Mouse (Mus musculus): Measurements from ENCODE around the gene Tmem106c. TPM values are rescaled to one million over a fixed set of nuclear protein-coding genes. Genes with fewer than 3 reads are reported as not detected.

Gene Tmem106c
- polyA plus RNA-seq, 1 experiment from 2014 or later = 66.9 TPM

GRCm38 (mm10) chr15:98002113-98002990 lies 38.4 kb downstream of the Tmem106c start:
- H3K27ac ChIP-seq (ENCODE audit: low read length) = peak overlapping the region; percentile 3; the same call in 1 of the 2 replicates
- H3K36me3 ChIP-seq (ENCODE audit: control insufficient read depth, insufficient read depth) = no peaks in the 10 kb centered on the region
- H3K27me3 ChIP-seq (replicated peaks; ENCODE audit: control insufficient read depth, insufficient read depth, low read length) = peaks cover 15% of the 10 kb centered on the region
- peak; percentile 67 for ATAC-seq
- H3K9ac ChIP-seq (replicated peaks; ENCODE audit: low read depth, low read length) = peak overlapping the region; percentile 62
- H3K4me1 ChIP-seq (replicated peaks; ENCODE audit: control insufficient read depth, insufficient read depth, low read length) = peaks cover 59% of the 10 kb centered on the region
- H3K9me3 ChIP-seq (ENCODE audit: control insufficient read depth, low read length) = no peaks in the 10 kb centered on the region
- WGBS = under 1% methylated on average over 42 of the region's 42 CpGs
- H3K4me3 ChIP-seq (replicated peaks; ENCODE audit: low read length) = peak overlapping the region; percentile 48
- H3K4me2 ChIP-seq (ENCODE audit: low read length) = peak overlapping the region; percentile 73

- WGBS = under 1% methylated on average over 42 of the region's 42 CpGs
- Histone ChIP-seq H3K4me1 (replicated peaks; ENCODE audit: control insufficient read depth, insufficient read depth, low read length) (peaks cover 53% of the 10 kb centered on the region), H3K4me3 (replicated peaks; ENCODE audit: low read length) (peak overlapping the region; percentile 48), H3K27me3 (replicated peaks; ENCODE audit: control insufficient read depth, insufficient read depth, low read length) (peaks cover 15% of the 10 kb centered on the region), H3K36me3 (ENCODE audit: control insufficient read depth, insufficient read depth) (no peaks in the 10 kb centered on the region), H3K27ac (ENCODE audit: low read length) (no peak overlapping the region), H3K4me2 (ENCODE audit: low read length) (peak overlapping the region; percentile 73), H3K9me3 (ENCODE audit: control insufficient read depth, low read length) (no peaks in the 10 kb centered on the region), H3K9ac (replicated peaks; ENCODE audit: low read depth, low read length) (peak overlapping the region; percentile 54)
- no peak for ATAC-seq
Measured at GRCm38 (mm10) chr15:98002991-98003821, 39.2 kb downstream of the Tmem106c start.

- peak within 1 kb of the TSS; percentile 48 for H3K4me3 ChIP-seq (replicated peaks; ENCODE audit: low read length)
- under 1% methylated on average over 56 of the region's 59 CpGs for WGBS
- peak; percentile 48 for ATAC-seq
- H3K27ac ChIP-seq (ENCODE audit: low read length) = no peak within 1 kb of the TSS
- no peaks in the 10 kb centered on the region for H3K9me3 ChIP-seq (ENCODE audit: control insufficient read depth, low read length)
- peaks cover 15% of the 10 kb centered on the region for H3K27me3 ChIP-seq (replicated peaks; ENCODE audit: control insufficient read depth, insufficient read depth, low read length)
- no peaks in the 10 kb centered on the region for H3K36me3 ChIP-seq (ENCODE audit: control insufficient read depth, insufficient read depth)
- H3K9ac ChIP-seq (replicated peaks; ENCODE audit: low read depth, low read length) = peak within 1 kb of the TSS; percentile 54
- peaks cover 53% of the 10 kb centered on the region for H3K4me1 ChIP-seq (replicated peaks; ENCODE audit: control insufficient read depth, insufficient read depth, low read length)
- H3K4me2 ChIP-seq (ENCODE audit: low read length) = peak within 1 kb of the TSS; percentile 73
Measured at GRCm38 (mm10) chr15:98003822-98004739, 40.1 kb downstream of the Tmem106c start, which contains the start of gene Col2a1. Gene Col2a1 (minus strand): TSS chr15:98004695.

GRCm38 (mm10) chr15:98004740-98005159 lies 40.8 kb downstream of the Tmem106c start:
- H3K36me3 ChIP-seq (ENCODE audit: control insufficient read depth, insufficient read depth) = no peaks in the 10 kb centered on the region
- H3K4me2 ChIP-seq (ENCODE audit: low read length) = peak overlapping the region; percentile 73
- peaks cover 15% of the 10 kb centered on the region for H3K27me3 ChIP-seq (replicated peaks; ENCODE audit: control insufficient read depth, insufficient read depth, low read length)
- ATAC-seq = no peak
- H3K9ac ChIP-seq (replicated peaks; ENCODE audit: low read depth, low read length) = peak overlapping the region; percentile 54
- WGBS = 3% methylated on average over 17 of the region's 19 CpGs
- H3K9me3 ChIP-seq (ENCODE audit: control insufficient read depth, low read length) = no peaks in the 10 kb centered on the region
- H3K4me3 ChIP-seq (replicated peaks; ENCODE audit: low read length) = peak overlapping the region; percentile 48
- H3K4me1 ChIP-seq (replicated peaks; ENCODE audit: control insufficient read depth, insufficient read depth, low read length) = peaks cover 50% of the 10 kb centered on the region
- no peak overlapping the region for H3K27ac ChIP-seq (ENCODE audit: low read length)

- 19% methylated on average over 11 of the region's 11 CpGs for whole genome bisulfite sequencing
- Histone ChIP-seq H3K4me3 (replicated peaks; ENCODE audit: low read length) (no peak overlapping the region; the same call in 1 of the 2 replicates), H3K36me3 (ENCODE audit: control insufficient read depth, insufficient read depth) (no peaks in the 10 kb centered on the region), H3K4me1 (replicated peaks; ENCODE audit: control insufficient read depth, insufficient read depth, low read length) (peaks cover 49% of the 10 kb centered on the region), H3K9ac (replicated peaks; ENCODE audit: low read depth, low read length) (no peak overlapping the region), H3K9me3 (ENCODE audit: control insufficient read depth, low read length) (no peaks in the 10 kb centered on the region), H3K27me3 (replicated peaks; ENCODE audit: control insufficient read depth, insufficient read depth, low read length) (peaks cover 15% of the 10 kb centered on the region), H3K27ac (ENCODE audit: low read length) (no peak overlapping the region), H3K4me2 (ENCODE audit: low read length) (peak overlapping the region; percentile 73; the same call in 1 of the 2 replicates)
- ATAC-seq = no peak
Measured at GRCm38 (mm10) chr15:98005181-98005580, 41.2 kb downstream of the Tmem106c start.

- WGBS = 23% methylated on average over 6 of the region's 6 CpGs
- Histone ChIP-seq H3K4me1 (replicated peaks; ENCODE audit: control insufficient read depth, insufficient read depth, low read length) (no peaks in the 10 kb centered on the region), H3K36me3 (ENCODE audit: control insufficient read depth, insufficient read depth) (no peaks in the 10 kb centered on the region), H3K4me2 (ENCODE audit: low read length) (no peak overlapping the region), H3K27me3 (replicated peaks; ENCODE audit: control insufficient read depth, insufficient read depth, low read length) (peaks cover 2% of the 10 kb centered on the region; the same call in 1 of the 2 replicates), H3K27ac (ENCODE audit: low read length) (no peak overlapping the region), H3K9ac (replicated peaks; ENCODE audit: low read depth, low read length) (no peak overlapping the region), H3K9me3 (ENCODE audit: control insufficient read depth, low read length) (no peaks in the 10 kb centered on the region), H3K4me3 (replicated peaks; ENCODE audit: low read length) (no peak overlapping the region)
- ATAC-seq = no peak
Measured at GRCm38 (mm10) chr15:98012810-98013209, 48.8 kb downstream of the Tmem106c start.

- no peaks in the 10 kb centered on the region for H3K27me3 ChIP-seq (replicated peaks; ENCODE audit: control insufficient read depth, insufficient read depth, low read length)
- H3K9me3 ChIP-seq (ENCODE audit: control insufficient read depth, low read length) = no peaks in the 10 kb centered on the region
- 93% methylated on average over 4 of the region's 4 CpGs for WGBS
- no peaks in the 10 kb centered on the region for H3K4me1 ChIP-seq (replicated peaks; ENCODE audit: control insufficient read depth, insufficient read depth, low read length)
- no peak overlapping the region for H3K4me2 ChIP-seq (ENCODE audit: low read length)
- H3K27ac ChIP-seq (ENCODE audit: low read length) = no peak overlapping the region
- ATAC-seq = no peak
- no peak overlapping the region for H3K9ac ChIP-seq (replicated peaks; ENCODE audit: low read depth, low read length)
- no peak overlapping the region for H3K4me3 ChIP-seq (replicated peaks; ENCODE audit: low read length)
- H3K36me3 ChIP-seq (ENCODE audit: control insufficient read depth, insufficient read depth) = no peaks in the 10 kb centered on the region
Measured at GRCm38 (mm10) chr15:98017925-98018324, 53.9 kb downstream of the Tmem106c start.

- H3K9me3 ChIP-seq (ENCODE audit: control insufficient read depth, low read length) = no peaks in the 10 kb centered on the region
- no peak for ATAC-seq
- WGBS = 64% methylated on average over 3 of the region's 3 CpGs
- no peak overlapping the region for H3K4me2 ChIP-seq (ENCODE audit: low read length)
- no peak overlapping the region for H3K4me3 ChIP-seq (replicated peaks; ENCODE audit: low read length)
- H3K27me3 ChIP-seq (replicated peaks; ENCODE audit: control insufficient read depth, insufficient read depth, low read length) = no peaks in the 10 kb centered on the region
- H3K9ac ChIP-seq (replicated peaks; ENCODE audit: low read depth, low read length) = no peak overlapping the region
- no peaks in the 10 kb centered on the region for H3K4me1 ChIP-seq (replicated peaks; ENCODE audit: control insufficient read depth, insufficient read depth, low read length)
- H3K36me3 ChIP-seq (ENCODE audit: control insufficient read depth, insufficient read depth) = no peaks in the 10 kb centered on the region
- H3K27ac ChIP-seq (ENCODE audit: low read length) = no peak overlapping the region
Measured at GRCm38 (mm10) chr15:98019047-98019446, 55.0 kb downstream of the Tmem106c start.
